19 mouse cellular contexts compared by ENCODE assay signal in the genomic region with DNA sequence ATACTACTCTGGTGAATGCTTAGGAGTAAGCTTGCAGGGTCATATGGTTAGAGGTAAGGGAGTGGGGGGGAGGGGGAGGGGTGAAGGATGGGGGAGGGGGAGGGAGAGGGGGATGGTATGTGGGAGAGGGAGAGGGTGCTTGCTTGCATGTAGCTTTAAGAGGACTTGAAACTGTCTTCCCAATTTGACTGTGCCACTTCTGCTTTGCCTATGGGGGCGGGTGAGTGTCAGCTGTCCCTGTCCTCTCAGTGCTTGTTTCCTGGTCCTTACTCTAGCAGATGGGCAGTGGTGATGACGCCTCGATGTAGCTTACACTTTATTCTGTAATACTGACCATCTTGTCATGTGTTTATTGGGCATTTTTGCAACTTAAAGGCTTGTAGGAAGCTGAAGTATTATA. TPM values are rescaled to one million over a fixed set of nuclear protein-coding genes. Genes with fewer than 3 reads are reported as not detected.
DNase-seq lines count a peak whose midpoint lies in the region; ATAC-seq and TF ChIP-seq lines count a peak whose summit lies in the region.
"Had no signal": no experiment of that assay in that cellular context is flagged by ENCODE, and none has a peak within 500 bp of the region (broad histone marks: within the 10 kb centered on the region; RNA-seq: fewer than 3 reads in every experiment).

No protein-coding gene starts in this region.

- peak overlapping the region; percentile 58 for H3K4me2 ChIP-seq in liver, postnatal 0 days (ENCODE audit: low read depth, low read length)
- H3K4me2 ChIP-seq: lung, embryonic 15.5 days; neural tube, embryonic 15.5 days had no signal

- no peaks in the 10 kb centered on the region for H3K27me3 ChIP-seq in liver, postnatal 0 days (ENCODE audit: insufficient read depth, low read length)
- H3K27me3 ChIP-seq: lung, embryonic 15.5 days; neural tube, embryonic 15.5 days had no signal

- H3K4me3 ChIP-seq in liver, postnatal 0 days (ENCODE audit: low read depth, low read length) = no peak overlapping the region
- H3K4me3 ChIP-seq: lung, embryonic 15.5 days; neural tube, embryonic 15.5 days had no signal

- ATAC-seq in liver, postnatal 0 days = peak; percentile 65

- DNase-seq in layer of hippocampus, adult 11-12 months (ENCODE audit: low spot score) = peak; percentile 34
- DNase-seq in layer of hippocampus, postnatal 14 days (ENCODE audit: low spot score in 2 of 2) = no peak
- peak; percentile 41 to 49 for DNase-seq in B cell, adult 2 months
- DNase-seq in brain, adult 2 months (ENCODE audit: low read depth, low spot score) = peak; percentile 23
- DNase-seq in liver, postnatal 0 days = peak; percentile 51
- no peak for DNase-seq in cerebellum, adult 9-11 months
- DNase-seq in cerebellum, adult 11 months = no peak
- no peak for DNase-seq in kidney, postnatal 10 days
- DNase-seq: adrenal gland, postnatal 10 days; gastrocnemius, postnatal 14 days; heart, postnatal 10 days; kidney, postnatal 25 days; right cerebral cortex, postnatal 14 days had no signal

- H3K9me3 ChIP-seq in liver, postnatal 0 days (ENCODE audit: low read length) = no peaks in the 10 kb centered on the region
- H3K9me3 ChIP-seq: lung, embryonic 15.5 days; neural tube, embryonic 15.5 days had no signal

- no peak for TF ChIP-seq CTCF in liver, postnatal 0 days (IDR thresholded peaks at IDR 0.05; ENCODE audit: low read depth)

- peak overlapping the region; percentile 86 for H3K27ac ChIP-seq in liver, postnatal 0 days (ENCODE audit: low read depth)
- H3K27ac ChIP-seq: lung, embryonic 15.5 days; neural tube, embryonic 15.5 days had no signal

- no peak for TF ChIP-seq EP300 in liver, postnatal 0 days (IDR thresholded peaks at IDR 0.05; ENCODE audit: low read depth)

- no peaks in the 10 kb centered on the region for H3K36me3 ChIP-seq in liver, postnatal 0 days (replicated peaks; ENCODE audit: insufficient read depth, low read length)
- H3K36me3 ChIP-seq: lung, embryonic 15.5 days; neural tube, embryonic 15.5 days had no signal

- H3K9ac ChIP-seq in liver, postnatal 0 days (replicated peaks) = no peak overlapping the region
- H3K9ac ChIP-seq: lung, embryonic 15.5 days; neural tube, embryonic 15.5 days had no signal

- peaks cover 21% of the 10 kb centered on the region for H3K4me1 ChIP-seq in liver, postnatal 0 days (ENCODE audit: insufficient read depth)
- H3K4me1 ChIP-seq: lung, embryonic 15.5 days; neural tube, embryonic 15.5 days had no signal

- 47% methylated on average over 3 of the region's 3 CpGs for WGBS in liver, postnatal 0 days (ENCODE audit: insufficient replicate concordance)

RNA-seq across cellular contexts. Expression of a gene that starts 14.3 kb away (rescaled TPM):
- 10 to 100 TPM; 36.6 to 39.9 TPM for total RNA-seq in layer of hippocampus, postnatal 14 days (2021)
- 11.2 and 12.4 TPM in 2 replicates for polyA plus RNA-seq in liver, postnatal 0 days (2015; fragmentation: Nextera tagmentation; extraction: Ambion mirVana)

RNA-seq across cellular contexts. Expression of a gene that starts 14.4 kb away (rescaled TPM):
- total RNA-seq in layer of hippocampus, postnatal 14 days (2021) = 10 to 100 TPM; 57.9 to 64.9 TPM
- 53.1 and 55.6 TPM in 2 replicates for polyA plus RNA-seq in liver, postnatal 0 days (2015; fragmentation: Nextera tagmentation; extraction: Ambion mirVana)

RNA-seq across cellular contexts. Expression of a gene that starts 54.5 kb away (rescaled TPM):
- total RNA-seq in layer of hippocampus, postnatal 14 days (2021) = not detected
- polyA plus RNA-seq in liver, postnatal 0 days (2015; fragmentation: Nextera tagmentation; extraction: Ambion mirVana) = not detected in 2 replicates
- total RNA-seq: adrenal gland, postnatal 10 days; gastrocnemius, postnatal 14 days; heart, postnatal 10 days; left cerebral cortex, postnatal 25 days had no signal
- polyA plus RNA-seq: intestine, embryonic 14.5 days; lung, embryonic 15.5 days; neural tube, embryonic 15.5 days; testis, adult 2 months; urinary bladder, adult 2 months had no signal

Comparison
In these comparisons a context has a peak if more than half of its experiments do, and no peak if none do; other contexts are left out.
1. DNase-seq: peak in layer of hippocampus, adult 11-12 months (single experiment), B cell, adult 2 months (2 of 2), brain, adult 2 months (single experiment) and liver, postnatal 0 days (single experiment); none in layer of hippocampus, postnatal 14 days (0 of 2), cerebellum, adult 9-11 months (single experiment), cerebellum, adult 11 months (single experiment) and kidney, postnatal 10 days (single experiment).